Mouse (Mus musculus) embryonic facial prominence, embryonic 13.5 days (tissue): Measurements from ENCODE around the gene Tnks2. TPM values are rescaled to one million over a fixed set of nuclear protein-coding genes. Genes with fewer than 3 reads are reported as not detected.

Experiments used
- ATAC-seq: fragments of 200-750 bp; cut with Nextera tagmentation; 2 replicates; pipeline ENCODE4 v1.8.0; 2017; ENCODE audit warnings: low read depth; ENCODE audit not compliant: insufficient number of reproducible peaks, insufficient read depth, low FRiP score, low TSS enrichment
- H3K27ac ChIP-seq: fragments of 300-500 bp; sonication (generic); 2 replicates; pipeline ENCODE4 v1.5.1; 2015; ENCODE audit warnings: moderate library complexity, mild to moderate bottlenecking, inconsistent platforms
- H3K27me3 ChIP-seq: fragments of 300-500 bp; sonication (generic); 2 replicates; pipeline ENCODE4 v1.6.1; 2015; ENCODE audit warnings: mild to moderate bottlenecking, inconsistent platforms
- H3K36me3 ChIP-seq: fragments of 300-500 bp; sonication (generic); 2 replicates; pipeline ENCODE4 v1.6.1; 2015; ENCODE audit warnings: mild to moderate bottlenecking, inconsistent platforms
- H3K4me1 ChIP-seq: fragments of 300-500 bp; sonication (generic); 2 replicates; pipeline ENCODE4 v1.6.1; 2015; ENCODE audit warnings: inconsistent platforms
- H3K4me2 ChIP-seq: fragments of 300-500 bp; sonication (generic); 2 replicates; pipeline ENCODE4 v1.6.1; 2015; ENCODE audit warnings: moderate library complexity, mild to moderate bottlenecking, inconsistent platforms
- H3K4me3 ChIP-seq: fragments of 300-500 bp; sonication (generic); 2 replicates; pipeline ENCODE4 v1.5.1; 2015; ENCODE audit warnings: mild to moderate bottlenecking, inconsistent platforms
- H3K9ac ChIP-seq: fragments of 300-500 bp; sonication (generic); 2 replicates; pipeline ENCODE4 v1.6.1; 2015; ENCODE audit warnings: mild to moderate bottlenecking, inconsistent platforms
- H3K9me3 ChIP-seq: fragments of 300-500 bp; sonication (generic); 2 replicates; pipeline ENCODE4 v1.6.1; 2016; ENCODE audit warnings: inconsistent platforms
- WGBS: fragments of 180-500 bp; shearing (Covaris S2); methylation state at CpG from one replicate; pipeline ENCODE4 v1.1.7; 2015; ENCODE audit warnings: mixed read lengths; 5-methylcytosine and 5-hydroxymethylcytosine counted together
- polyA plus RNA-seq: library from polyadenylated mRNA; unstranded; fragments of >200 nt; fragmentation: Nextera tagmentation; extraction: Ambion mirVana; gene quantifications from 2 replicates; pipeline ENCODE4 v1.2.1, GENCODE M21; 2015

The Tnks2 gene
- polyA plus RNA-seq, 1 experiment from 2014 or later: 46.3 TPM

DNA sequence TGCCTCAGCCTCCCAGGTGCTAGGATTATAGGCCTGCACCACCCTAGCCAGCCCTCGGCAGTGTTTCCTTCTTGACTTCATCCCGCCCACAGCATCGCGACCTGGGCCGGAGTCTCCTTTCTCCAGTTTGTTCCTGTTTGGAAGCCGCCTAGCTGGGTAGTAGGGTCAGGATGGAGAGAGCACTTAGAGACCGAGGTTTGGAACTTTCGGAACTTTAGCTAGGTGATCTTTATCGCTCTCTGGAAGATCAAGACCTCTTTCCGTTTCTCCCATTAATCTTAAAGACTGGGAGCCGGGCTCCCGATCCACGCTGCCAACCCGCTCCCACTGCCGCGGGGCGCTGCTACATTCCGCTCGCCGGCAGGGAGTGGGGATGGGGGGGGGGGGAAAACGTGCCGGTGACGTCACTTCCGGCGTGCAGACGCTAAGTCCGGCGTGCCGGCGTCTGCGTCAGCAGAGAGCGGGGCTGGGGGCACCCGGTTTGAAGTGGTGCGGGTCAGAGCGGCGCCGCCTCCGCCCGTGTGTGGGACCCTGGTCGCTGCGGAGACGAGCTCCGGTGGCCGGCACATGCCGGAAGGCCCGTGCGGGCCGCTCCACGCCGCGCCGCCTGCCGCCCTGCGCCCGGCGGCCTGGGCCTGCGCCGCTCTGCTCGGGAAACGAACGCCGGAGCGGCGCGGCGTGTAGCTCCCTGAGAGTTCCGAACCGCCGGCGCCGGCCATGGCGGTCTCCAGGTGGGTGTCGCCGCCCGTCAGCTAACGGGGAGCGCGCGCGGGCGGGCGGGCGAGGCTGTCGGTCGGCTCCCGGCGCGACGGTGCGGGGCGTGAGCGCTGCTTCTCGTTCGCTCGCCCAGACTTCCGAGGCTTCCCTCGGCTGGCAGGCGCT lies 91.9 kb downstream of the Tnks2 start, which contains the start of gene Btaf1:
Btaf1 (plus strand) TSS at position 409 of the 882 bp plus-strand sequence.
- Histone ChIP-seq H3K4me1 (peaks cover 22% of the 10 kb centered on the region), H3K4me2 (peak within 1 kb of the TSS; percentile 81), H3K9me3 (no peaks in the 10 kb centered on the region), H3K27ac (peak within 1 kb of the TSS; percentile 96), H3K9ac (peak within 1 kb of the TSS; percentile 93), H3K27me3 (no peaks in the 10 kb centered on the region), H3K4me3 (peak within 1 kb of the TSS; percentile 89), H3K36me3 (no peaks in the 10 kb centered on the region)
- under 1% methylated on average over 98 of the region's 98 CpGs for WGBS
- ATAC-seq: peak; percentile 96

DNA sequence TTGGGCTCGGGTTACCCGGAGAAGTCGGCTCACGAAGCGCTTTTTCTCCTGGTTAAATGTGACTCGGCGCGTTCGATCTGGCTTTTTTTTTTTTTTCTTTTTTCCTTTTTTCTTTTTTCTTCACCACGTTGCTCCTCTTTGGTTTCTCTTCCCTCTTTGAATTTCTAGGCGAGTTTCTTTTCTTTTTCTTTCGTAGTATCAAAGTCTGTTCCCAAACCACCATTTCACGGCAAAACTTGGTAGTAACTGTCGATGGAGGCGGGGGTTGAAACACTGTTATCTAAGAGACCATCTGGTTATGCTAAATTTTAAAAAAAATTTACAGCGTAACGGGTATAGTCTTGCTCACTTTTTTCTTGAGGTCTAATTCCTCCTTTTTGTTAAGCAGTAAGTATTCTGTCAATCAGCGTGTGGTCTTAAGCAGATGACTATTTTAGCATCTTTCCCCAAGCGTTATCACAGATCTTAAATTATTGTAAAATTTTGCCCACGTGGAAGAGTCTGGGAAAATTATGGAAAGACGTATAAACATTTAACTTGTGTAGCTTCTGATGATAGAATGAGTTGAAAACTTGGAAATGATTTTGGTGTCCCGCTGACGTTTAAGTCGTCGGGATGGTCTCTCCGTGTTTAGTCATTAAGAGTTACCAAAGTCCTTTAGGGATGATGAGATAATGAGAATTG lies 92.7 kb downstream of the Tnks2 start:
- 1% methylated on average over 26 of the region's 26 CpGs for WGBS
- H3K4me2 ChIP-seq: peak overlapping the region; percentile 81
- H3K4me3 ChIP-seq: peak overlapping the region; percentile 89
- H3K27ac ChIP-seq: peak overlapping the region; percentile 96
- H3K9ac ChIP-seq: peak overlapping the region; percentile 93
- H3K4me1 ChIP-seq: peaks cover 22% of the 10 kb centered on the region
- H3K27me3 ChIP-seq: no peaks in the 10 kb centered on the region
- no peaks in the 10 kb centered on the region for H3K36me3 ChIP-seq
- H3K9me3 ChIP-seq: no peaks in the 10 kb centered on the region
- ATAC-seq: no peak

DNA sequence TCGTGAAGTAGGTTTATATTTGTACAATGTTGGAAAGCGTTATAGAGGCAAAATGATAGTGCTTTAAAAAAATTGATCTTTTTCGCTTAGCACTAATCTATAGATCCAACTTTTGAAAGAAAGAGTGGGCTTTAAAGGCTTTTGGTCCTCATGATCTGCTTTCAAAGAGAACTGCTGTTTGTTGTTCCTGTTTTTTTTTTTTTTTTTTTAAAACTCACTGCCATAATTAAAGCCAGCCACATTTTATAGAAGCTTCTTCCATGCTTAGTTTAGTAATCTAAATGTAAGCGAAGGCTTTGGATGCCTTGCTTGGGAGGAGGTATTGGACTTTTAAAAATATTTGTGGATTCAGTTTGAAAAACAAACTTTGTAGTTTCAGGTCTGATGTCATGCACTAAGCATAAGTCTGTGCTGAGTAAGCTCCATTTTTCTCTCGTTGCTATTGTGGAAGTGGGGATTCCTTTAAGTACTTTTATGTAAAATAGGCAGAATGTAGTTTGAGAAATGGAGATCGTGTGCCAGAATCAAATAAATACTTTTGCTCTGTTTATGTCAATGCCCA lies 93.8 kb downstream of the Tnks2 start:
- WGBS: 50% methylated on average over 6 of the region's 6 CpGs
- Histone ChIP-seq H3K4me2 (peak overlapping the region; percentile 81), H3K4me1 (peaks cover 22% of the 10 kb centered on the region), H3K9me3 (no peaks in the 10 kb centered on the region), H3K36me3 (no peaks in the 10 kb centered on the region), H3K27ac (0 out of 2 replicates have a peak overlapping the region, but pooled peaks have one; percentile 11), H3K27me3 (no peaks in the 10 kb centered on the region), H3K9ac (no peak overlapping the region), H3K4me3 (peak overlapping the region; percentile 89)
- no peak for ATAC-seq

DNA sequence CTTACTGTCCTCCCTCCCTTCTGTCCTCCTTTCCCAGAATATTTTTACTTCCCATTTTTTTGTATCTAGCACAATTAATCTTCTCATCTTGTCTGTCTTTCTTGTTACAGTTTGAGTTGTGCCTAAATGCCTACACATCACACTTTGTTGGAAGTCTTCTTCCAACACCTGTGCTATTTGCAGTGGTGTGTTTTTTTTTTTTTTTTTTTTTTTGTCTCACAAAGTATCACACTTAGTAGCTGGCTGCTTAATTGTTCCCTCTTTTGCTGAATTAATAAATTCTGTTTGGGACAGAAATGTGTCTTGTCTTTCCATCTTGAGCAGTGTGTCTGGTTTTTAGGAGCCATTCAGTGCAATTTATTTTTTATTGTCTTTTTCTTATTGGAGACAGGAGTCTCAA lies 95.8 kb downstream of the Tnks2 start:
- Histone ChIP-seq H3K4me1 (peaks cover 22% of the 10 kb centered on the region), H3K4me3 (no peak overlapping the region), H3K36me3 (no peaks in the 10 kb centered on the region)

DNA sequence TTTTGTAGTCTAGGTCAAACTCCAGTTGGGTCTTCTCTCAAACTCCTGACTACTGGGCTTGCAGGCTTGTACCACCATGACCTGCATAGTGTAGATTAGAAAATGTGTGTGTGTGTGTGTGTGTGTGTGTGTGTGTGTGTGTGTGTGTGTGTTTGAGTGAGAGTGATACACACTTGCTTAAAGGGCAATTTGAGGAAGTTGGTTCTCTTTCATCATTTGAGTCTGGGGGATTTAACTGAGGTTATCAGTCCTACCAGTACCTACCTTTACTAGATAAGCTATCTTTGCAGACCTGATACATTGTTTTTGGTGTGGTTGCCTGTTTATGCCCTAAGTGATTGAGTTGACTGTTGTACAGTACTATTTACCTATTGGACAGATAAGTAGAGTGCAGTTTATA lies 98.1 kb downstream of the Tnks2 start:
- ATAC-seq: no peak
- no peak overlapping the region for H3K4me2 ChIP-seq

More for the DNA sequence above, 95.8 kb downstream of the Tnks2 start:
- Histone ChIP-seq H3K4me2 (no peak overlapping the region), H3K9ac (no peak overlapping the region), H3K9me3 (no peaks in the 10 kb centered on the region), H3K27me3 (no peaks in the 10 kb centered on the region), H3K27ac (no peak overlapping the region)
- no peak for ATAC-seq

DNA sequence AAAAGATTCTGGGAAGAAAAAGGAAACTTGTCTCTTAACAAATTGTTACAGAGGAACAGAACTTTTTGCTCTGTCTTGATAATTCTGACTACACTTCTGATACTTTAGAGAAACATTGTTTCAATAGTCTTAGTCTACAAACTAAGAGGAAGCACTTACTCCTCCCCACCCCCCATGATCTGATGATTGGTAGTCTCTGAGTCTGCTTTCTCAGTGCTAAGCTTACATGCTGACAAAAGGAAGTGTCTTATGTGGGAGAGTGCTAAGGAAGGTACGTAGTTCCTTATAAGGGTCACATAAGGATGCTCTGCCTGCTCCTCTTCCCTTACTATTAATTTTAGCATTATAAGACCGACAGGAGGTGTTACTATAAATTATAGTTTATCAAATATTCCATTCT lies 98.6 kb downstream of the Tnks2 start:
- no peaks in the 10 kb centered on the region for H3K27me3 ChIP-seq
- H3K36me3 ChIP-seq: no peaks in the 10 kb centered on the region
- no peak overlapping the region for H3K9ac ChIP-seq
- H3K4me1 ChIP-seq: peaks cover 8% of the 10 kb centered on the region; the same call in 1 of the 2 replicates
- no peak overlapping the region for H3K27ac ChIP-seq
- no peak overlapping the region for H3K4me3 ChIP-seq
- WGBS: 92% methylated on average over 2 of the region's 2 CpGs
- H3K4me2 ChIP-seq: no peak overlapping the region
- H3K9me3 ChIP-seq: no peaks in the 10 kb centered on the region
- no peak for ATAC-seq

More for the DNA sequence above, 98.1 kb downstream of the Tnks2 start:
- no peaks in the 10 kb centered on the region for H3K36me3 ChIP-seq
- no peak overlapping the region for H3K27ac ChIP-seq
- H3K9ac ChIP-seq: no peak overlapping the region
- no peak overlapping the region for H3K4me3 ChIP-seq
- H3K27me3 ChIP-seq: no peaks in the 10 kb centered on the region
- no peaks in the 10 kb centered on the region for H3K9me3 ChIP-seq
- H3K4me1 ChIP-seq: peaks cover 13% of the 10 kb centered on the region

DNA sequence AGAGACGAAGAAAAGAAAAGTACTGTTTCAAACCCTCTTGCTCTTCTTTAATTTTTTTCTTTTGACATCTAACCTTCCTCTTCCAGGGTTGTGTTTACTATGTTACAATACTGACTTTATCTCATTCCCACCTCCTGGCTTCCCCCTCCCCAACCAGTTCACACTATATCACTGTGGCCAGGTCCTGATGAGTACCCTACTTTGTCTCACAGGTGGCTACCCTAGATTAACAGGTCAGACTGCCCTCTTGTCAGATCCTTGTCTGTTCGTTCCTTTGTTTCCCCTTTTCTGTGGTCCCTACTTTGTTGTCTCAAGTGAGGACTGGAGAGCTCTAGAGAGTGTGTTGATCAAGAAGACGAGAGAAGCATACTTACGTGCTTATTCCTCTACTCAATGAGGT lies 102.3 kb downstream of the Tnks2 start:
- ATAC-seq: no peak
- 87% methylated on average over 4 of the region's 4 CpGs for WGBS
- no peaks in the 10 kb centered on the region for H3K36me3 ChIP-seq

DNA sequence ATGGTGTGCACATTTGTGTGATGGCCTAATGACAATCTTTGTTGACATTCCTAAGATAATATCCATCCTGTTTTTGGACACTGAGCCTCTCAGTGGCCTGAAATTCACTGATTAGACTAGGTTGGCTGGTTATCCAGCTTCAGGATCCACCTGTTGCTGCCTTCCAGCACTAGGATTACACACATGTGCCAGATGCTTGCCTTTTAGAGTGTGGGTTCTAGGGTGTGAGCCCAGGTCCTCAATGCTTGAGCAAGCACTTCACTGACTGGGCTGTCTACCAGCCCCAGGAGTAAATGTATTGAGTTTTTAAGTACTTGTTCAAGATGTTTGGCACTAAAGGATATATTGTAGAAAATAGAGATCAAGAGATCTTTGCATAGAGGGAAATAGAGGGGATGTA lies 104.0 kb downstream of the Tnks2 start:
- ATAC-seq: no peak
- H3K27ac ChIP-seq: no peak overlapping the region
- no peaks in the 10 kb centered on the region for H3K27me3 ChIP-seq
- no peaks in the 10 kb centered on the region for H3K9me3 ChIP-seq
- no peak overlapping the region for H3K4me2 ChIP-seq
- H3K4me3 ChIP-seq: no peak overlapping the region
- no peaks in the 10 kb centered on the region for H3K4me1 ChIP-seq
- H3K36me3 ChIP-seq: no peaks in the 10 kb centered on the region
- no peak overlapping the region for H3K9ac ChIP-seq

More for the DNA sequence above, 102.3 kb downstream of the Tnks2 start:
- Histone ChIP-seq H3K4me3 (no peak overlapping the region), H3K9me3 (no peaks in the 10 kb centered on the region), H3K9ac (no peak overlapping the region), H3K27me3 (no peaks in the 10 kb centered on the region), H3K27ac (no peak overlapping the region), H3K4me1 (no peaks in the 10 kb centered on the region), H3K4me2 (no peak overlapping the region)

DNA sequence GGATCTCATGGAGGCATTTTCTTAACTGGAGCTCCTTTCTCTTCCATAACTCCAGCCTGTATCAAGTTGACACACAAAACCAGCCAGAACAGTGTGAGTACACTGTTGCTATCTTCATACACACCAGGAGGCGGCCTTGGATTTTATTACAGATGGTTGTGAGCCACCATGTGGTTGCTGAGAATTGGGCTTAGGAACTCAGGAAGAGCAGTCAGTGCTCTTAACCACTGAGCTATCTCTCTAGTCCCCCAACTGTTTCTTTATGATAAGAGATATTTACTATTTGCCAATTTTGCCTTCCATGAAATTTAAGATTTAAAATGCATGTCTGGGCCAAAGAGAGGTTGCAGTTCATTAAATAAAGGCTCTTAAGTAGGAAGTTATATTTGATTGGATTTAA lies 106.0 kb downstream of the Tnks2 start:
- no peak overlapping the region for H3K27ac ChIP-seq
- no peak overlapping the region for H3K9ac ChIP-seq
- 58% methylated on average over 1 of the region's 1 CpGs for WGBS
- no peaks in the 10 kb centered on the region for H3K9me3 ChIP-seq
- H3K4me1 ChIP-seq: no peaks in the 10 kb centered on the region
- peaks cover 2% of the 10 kb centered on the region; the same call in 1 of the 2 replicates for H3K36me3 ChIP-seq
- H3K4me2 ChIP-seq: no peak overlapping the region
- ATAC-seq: no peak
- H3K4me3 ChIP-seq: no peak overlapping the region
- H3K27me3 ChIP-seq: no peaks in the 10 kb centered on the region
